Mouse (Mus musculus): Measurements from ENCODE around the gene Cox19. TPM values are rescaled to one million over a fixed set of nuclear protein-coding genes. Genes with fewer than 3 reads are reported as not detected.

Gene Cox19
- total and polyA plus RNA-seq, 3 experiments, result 53.0 to 73.2 TPM; not detected in 1

DNA sequence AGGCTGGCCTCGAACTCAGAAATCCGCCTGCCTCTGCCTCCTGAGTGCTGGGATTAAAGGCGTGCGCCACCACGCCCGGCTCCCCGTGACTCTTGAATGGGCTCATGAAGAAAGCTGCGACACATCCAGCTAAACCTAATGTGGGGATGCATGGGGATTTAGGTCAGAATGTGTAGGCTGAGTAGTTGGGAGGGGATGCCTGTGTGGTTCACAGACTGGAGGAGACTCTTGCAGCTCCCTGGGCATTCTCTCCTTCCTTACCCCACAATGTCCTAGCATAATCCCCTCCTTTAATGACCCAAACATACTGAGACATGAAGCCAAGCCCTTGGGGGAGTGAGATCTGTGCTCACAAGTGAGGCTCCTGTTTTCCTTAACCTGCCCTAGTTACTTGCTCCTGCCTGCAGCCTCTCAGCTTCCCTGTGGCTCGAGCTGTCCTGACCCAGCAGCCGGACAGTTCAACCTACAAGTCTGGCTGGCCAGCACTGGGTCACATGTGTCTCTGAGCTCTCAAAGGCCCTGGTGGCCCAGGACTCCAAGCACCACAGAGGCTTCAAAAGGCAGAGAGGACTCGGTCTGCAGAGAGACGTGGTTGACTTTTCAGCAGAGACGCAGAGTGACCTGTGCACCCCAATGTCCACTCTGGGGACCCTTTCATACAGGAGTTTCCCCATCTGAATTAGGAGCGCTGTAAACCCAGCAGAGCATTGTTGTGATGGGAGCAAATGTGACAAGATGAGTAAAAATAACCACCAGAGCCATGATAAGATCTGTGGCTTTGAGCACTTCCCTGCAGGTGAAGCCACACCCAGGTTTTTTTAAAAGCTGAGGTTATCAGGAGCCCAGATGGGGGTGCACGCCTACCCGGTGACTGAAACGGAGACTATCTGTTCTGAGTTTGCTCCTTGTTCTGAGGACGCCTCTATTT is 30.6 kb upstream of the Cox19 start:
- Histone ChIP-seq H3K27ac (ENCODE audit: control insufficient read depth, low read depth, low read length) (peak overlapping the region; percentile 98), H3K79me2 (ENCODE audit: control insufficient read depth, insufficient read depth, low read length, poor library complexity) (peaks cover 14% of the 10 kb centered on the region), H3K36me3 (ENCODE audit: control insufficient read depth in 1 of 2, insufficient read depth in 2 of 2, low read length in 2 of 2) (peaks cover 0 to 30% of the 10 kb centered on the region in 2 experiments; a peak in 2 of 4 replicates), H3K4me1 (ENCODE audit: control insufficient read depth in 1 of 2, insufficient read depth in 2 of 2, low read length in 2 of 2) (peaks cover 18 to 36% of the 10 kb centered on the region in 2 experiments), H3K27me3 (ENCODE audit: control insufficient read depth in 1 of 2, insufficient read depth in 2 of 2, low read length in 2 of 2) (no peaks in the 10 kb centered on the region), H3K9me3 (replicated peaks; ENCODE audit: insufficient read depth, low read length) (no peaks in the 10 kb centered on the region), H3K4me3 (ENCODE audit: control insufficient read depth in 1 of 2, insufficient read depth in 1 of 2, low read depth in 2 of 2, low read length in 2 of 2) (peak overlapping the region; percentile 14 to 66; a peak in 3 of 4 replicates), H3K9ac (ENCODE audit: control insufficient read depth, low read depth, low read length, poor library complexity, severe bottlenecking) (peak overlapping the region; percentile 81)
- peak; percentile 92 for DNase-seq (ENCODE audit: low read depth, low spot score)
- TF ChIP-seq GABPA (IDR thresholded peaks at IDR 0.05; ENCODE audit: low read depth, low read length) (no peak), GATA1 (IDR thresholded peaks at IDR 0.05; ENCODE audit: low read depth, low read length) (peak; percentile 98), TAL1 (IDR thresholded peaks at IDR 0.05; ENCODE audit: low read length) (peak; percentile 73), POLR2AphosphoS2 (IDR thresholded peaks at IDR 0.05; ENCODE audit: low read length) (no peak), E2F4 (IDR thresholded peaks at IDR 0.05; ENCODE audit: borderline replicate concordance, low read depth, low read length) (no peak), ZMIZ1 (IDR thresholded peaks at IDR 0.05; ENCODE audit: low read depth, low read length) (0 out of 2 replicates have a peak, but pooled peaks have one; percentile 23), MAFK (IDR thresholded peaks at IDR 0.05; ENCODE audit: borderline replicate concordance, low read depth, low read length) (no peak; the same call in 1 of the 2 replicates), MYC (IDR thresholded peaks at IDR 0.05; ENCODE audit: low read depth, low read length) (peak; percentile 66; the same call in 1 of the 2 replicates), MXI1 (IDR thresholded peaks at IDR 0.05; ENCODE audit: low read depth, low read length) (peak; percentile 65), MEF2A (IDR thresholded peaks at IDR 0.05; ENCODE audit: extremely low read depth, insufficient replicate concordance, low read depth, low read length, poor library complexity, severe bottlenecking) (peak; percentile 98), SIN3A (IDR thresholded peaks at IDR 0.05; ENCODE audit: low read length) (peak; percentile 92), POLR2A (IDR thresholded peaks at IDR 0.05; ENCODE audit: control insufficient read depth in 1 of 2, insufficient read depth in 1 of 2, low read depth in 1 of 2, low read length in 2 of 2, poor library complexity in 1 of 2) (peak in 1 of 2 experiments; percentile 2; a peak in 1 of 4 replicates), HCFC1 (IDR thresholded peaks at IDR 0.05; ENCODE audit: low read depth, low read length) (no peak), MAZ (IDR thresholded peaks at IDR 0.05; ENCODE audit: low read depth, low read length) (no peak; the same call in 1 of the 2 replicates), TCF12 (IDR thresholded peaks at IDR 0.05; ENCODE audit: low read depth, low read length) (peak; percentile 96), NELFE (IDR thresholded peaks at IDR 0.05; ENCODE audit: low read depth, low read length) (no peak), EP300 (IDR thresholded peaks at IDR 0.05; ENCODE audit: low read depth in 1 of 2, low read length in 2 of 2) (peak; percentile 91 to 95), RAD21 (IDR thresholded peaks at IDR 0.05; ENCODE audit: low read depth, low read length) (no peak), ZNF384 (IDR thresholded peaks at IDR 0.05; ENCODE audit: low read depth, low read length) (peak; percentile 98), JUND (IDR thresholded peaks at IDR 0.05; ENCODE audit: low read depth, low read length) (no peak), USF1 (IDR thresholded peaks at IDR 0.05; ENCODE audit: low read depth, low read length) (no peak), KAT2A (conservative IDR thresholded peaks at IDR 0.05; ENCODE audit: low read depth, low read length) (no peak), CHD1 (IDR thresholded peaks at IDR 0.05; ENCODE audit: low read depth, low read length) (0 out of 2 replicates have a peak, but pooled peaks have one; percentile 61), CHD2 (IDR thresholded peaks at IDR 0.05; ENCODE audit: low read length) (no peak), TBP (IDR thresholded peaks at IDR 0.05; ENCODE audit: low read depth, low read length) (0 out of 2 replicates have a peak, but pooled peaks have one; percentile 50), POLR2AphosphoS5 (IDR thresholded peaks at IDR 0.05; ENCODE audit: borderline replicate concordance, low read depth, low read length) (no peak), MAX (IDR thresholded peaks at IDR 0.05; ENCODE audit: low read length) (no peak), ELF1 (IDR thresholded peaks at IDR 0.05; ENCODE audit: low read depth, low read length) (no peak), NRF1 (IDR thresholded peaks at IDR 0.05; ENCODE audit: insufficient read depth, low read depth, low read length, poor library complexity, severe bottlenecking) (no peak), ZKSCAN1 (IDR thresholded peaks at IDR 0.05; ENCODE audit: low read depth, low read length) (no peak), ETS1 (IDR thresholded peaks at IDR 0.05; ENCODE audit: low read depth, low read length) (peak; percentile 99), CTCF (IDR thresholded peaks at IDR 0.05 in 2 of 3, conservative IDR thresholded peaks at IDR 0.05 in 1 of 3; ENCODE audit: control insufficient read depth in 1 of 3, insufficient read depth in 1 of 3, low read depth in 2 of 3, low read length in 3 of 3, poor library complexity in 1 of 3, severe bottlenecking in 1 of 3) (no peak), BHLHE40 (IDR thresholded peaks at IDR 0.05; ENCODE audit: borderline replicate concordance, low read depth, low read length) (peak; percentile 94), USF2 (IDR thresholded peaks at IDR 0.05; ENCODE audit: borderline replicate concordance in 1 of 2, insufficient read depth in 1 of 2, low read depth in 1 of 2, low read length in 2 of 2) (no peak), SMC3 (IDR thresholded peaks at IDR 0.05; ENCODE audit: low read depth, low read length) (no peak)
